Mouse (Mus musculus): ENCODE data around the gene Rln3.

Rln3 gene

DNA sequence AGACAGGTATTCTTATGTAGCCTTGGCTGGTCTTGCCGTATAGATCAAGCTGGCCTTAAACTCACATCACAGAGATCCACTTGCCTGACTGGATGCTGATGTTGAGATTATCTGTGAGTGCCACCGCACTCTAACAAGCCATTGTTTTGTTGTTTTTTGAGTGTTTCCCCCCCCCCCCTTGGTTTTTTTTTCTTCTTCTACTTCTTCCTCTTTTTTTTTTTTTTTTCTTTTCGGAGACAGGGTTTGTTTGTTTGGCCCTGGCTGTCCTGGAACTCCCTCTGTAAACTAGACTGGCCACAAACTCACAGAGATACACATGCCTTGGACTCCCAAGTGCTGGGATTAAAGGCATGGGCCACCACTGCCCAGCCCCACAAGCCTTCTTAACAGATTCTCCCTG lies 50.8 kb downstream of the Rln3 start:
- no peak for DNase-seq
